Mouse (Mus musculus): ENCODE measurements around the gene Rapsn. TPM values are rescaled to one million over a fixed set of nuclear protein-coding genes. Genes with fewer than 3 reads are reported as not detected.
A peak's percentile ranks its signal among the peaks of the same experiment; 100 is the strongest.

Rapsn gene
- total and polyA plus RNA-seq, 3 experiments = 0.10 TPM; not detected in 2

DNA sequence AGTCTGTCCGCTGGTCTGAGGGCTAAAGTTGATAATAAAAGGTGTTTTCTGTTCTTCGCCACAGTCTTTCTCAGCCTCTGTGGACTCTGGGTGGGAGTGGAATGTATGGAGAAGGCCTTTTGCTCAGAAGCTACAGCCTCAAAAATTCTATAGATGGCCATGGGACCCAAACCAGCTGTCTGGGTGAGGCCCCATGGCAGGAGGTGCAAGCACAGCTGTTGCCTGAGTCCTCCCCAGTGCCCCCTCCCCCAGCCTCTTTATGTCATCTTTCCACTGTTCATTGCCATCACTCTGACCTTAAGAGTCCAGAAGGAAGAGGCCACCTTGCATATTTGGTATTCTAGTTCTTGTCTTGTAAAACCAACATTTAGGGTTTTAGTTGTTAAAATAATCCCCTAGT lies 24.0 kb downstream of the Rapsn start:
- Histone ChIP-seq H3K4me1 (ENCODE audit: control insufficient read depth in 1 of 2, insufficient read depth in 2 of 2, low read length in 2 of 2) (peaks cover 0 to 3% of the 10 kb centered on the region in 2 experiments; a peak in 1 of 4 replicates), H3K9me3 (replicated peaks; ENCODE audit: insufficient read depth, low read length) (no peaks in the 10 kb centered on the region), H3K27me3 (ENCODE audit: control insufficient read depth in 1 of 2, insufficient read depth in 2 of 2, low read length in 2 of 2) (no peaks in the 10 kb centered on the region), H3K36me3 (ENCODE audit: control insufficient read depth in 1 of 2, insufficient read depth in 2 of 2, low read length in 2 of 2) (peaks cover 2% of the 10 kb centered on the region in 2 experiments; a peak in 3 of 4 replicates), H3K9ac (ENCODE audit: control insufficient read depth, low read depth, low read length, poor library complexity, severe bottlenecking) (no peak overlapping the region), H3K4me3 (ENCODE audit: control insufficient read depth in 1 of 2, insufficient read depth in 1 of 2, low read depth in 2 of 2, low read length in 2 of 2) (no peak overlapping the region), H3K79me2 (ENCODE audit: control insufficient read depth, insufficient read depth, low read length, poor library complexity) (peaks cover 10% of the 10 kb centered on the region), H3K27ac (ENCODE audit: control insufficient read depth, low read depth, low read length) (no peak overlapping the region)
- TF ChIP-seq POLR2A (IDR thresholded peaks at IDR 0.05; ENCODE audit: control insufficient read depth in 1 of 2, insufficient read depth in 1 of 2, low read depth in 1 of 2, low read length in 2 of 2, poor library complexity in 1 of 2) (peak in 1 of 2 experiments; percentile 1; a peak in 1 of 4 replicates), HCFC1 (IDR thresholded peaks at IDR 0.05; ENCODE audit: low read depth, low read length) (no peak), TAL1 (IDR thresholded peaks at IDR 0.05; ENCODE audit: low read length) (no peak), RAD21 (IDR thresholded peaks at IDR 0.05; ENCODE audit: low read depth, low read length) (no peak), MAX (IDR thresholded peaks at IDR 0.05; ENCODE audit: low read length) (no peak), SMC3 (IDR thresholded peaks at IDR 0.05; ENCODE audit: low read depth, low read length) (no peak)
- no peak for DNase-seq (ENCODE audit: low read depth, low spot score)

GRCm38 (mm10) chr2:91060544-91061355 lies 25.3 kb downstream of the Rapsn start:
- Histone ChIP-seq H3K79me2 (ENCODE audit: control insufficient read depth, insufficient read depth, low read length, poor library complexity) (no peaks in the 10 kb centered on the region), H3K27me3 (ENCODE audit: control insufficient read depth in 1 of 2, insufficient read depth in 2 of 2, low read length in 2 of 2) (no peaks in the 10 kb centered on the region), H3K9ac (ENCODE audit: control insufficient read depth, low read depth, low read length, poor library complexity, severe bottlenecking) (no peak overlapping the region), H3K27ac (ENCODE audit: control insufficient read depth, low read depth, low read length) (no peak overlapping the region), H3K4me3 (ENCODE audit: control insufficient read depth in 1 of 2, insufficient read depth in 1 of 2, low read depth in 2 of 2, low read length in 2 of 2) (no peak overlapping the region), H3K36me3 (ENCODE audit: control insufficient read depth in 1 of 2, insufficient read depth in 2 of 2, low read length in 2 of 2) (peaks cover 0 to 2% of the 10 kb centered on the region in 2 experiments; a peak in 2 of 4 replicates), H3K4me1 (ENCODE audit: control insufficient read depth in 1 of 2, insufficient read depth in 2 of 2, low read length in 2 of 2) (no peaks in the 10 kb centered on the region; a peak in 1 of 4 replicates), H3K9me3 (replicated peaks; ENCODE audit: insufficient read depth, low read length) (no peaks in the 10 kb centered on the region)
- peak; percentile 45 for DNase-seq (ENCODE audit: low read depth, low spot score)
- TF ChIP-seq EP300 (IDR thresholded peaks at IDR 0.05; ENCODE audit: low read depth in 1 of 2, low read length in 2 of 2) = 0 out of 4 replicates have a peak, but pooled peaks of 1 of the 2 experiments have one; percentile 15
- TF ChIP-seq ZC3H11A (IDR thresholded peaks at IDR 0.05; ENCODE audit: low read depth, low read length) = 0 out of 2 replicates have a peak, but pooled peaks have one; percentile 18
- no peak for TF ChIP-seq E2F4 (IDR thresholded peaks at IDR 0.05; ENCODE audit: borderline replicate concordance, low read depth, low read length)
- peak; percentile 42; the same call in 1 of the 2 replicates for TF ChIP-seq USF1 (IDR thresholded peaks at IDR 0.05; ENCODE audit: low read depth, low read length)
- TF ChIP-seq HCFC1 (IDR thresholded peaks at IDR 0.05; ENCODE audit: low read depth, low read length) = no peak
- TF ChIP-seq USF2 (IDR thresholded peaks at IDR 0.05; ENCODE audit: borderline replicate concordance in 1 of 2, insufficient read depth in 1 of 2, low read depth in 1 of 2, low read length in 2 of 2) = no peak
- TF ChIP-seq ELF1 (IDR thresholded peaks at IDR 0.05; ENCODE audit: low read depth, low read length) = no peak
- TF ChIP-seq NRF1 (IDR thresholded peaks at IDR 0.05; ENCODE audit: insufficient read depth, low read depth, low read length, poor library complexity, severe bottlenecking) = no peak
- TF ChIP-seq POLR2AphosphoS5 (IDR thresholded peaks at IDR 0.05; ENCODE audit: borderline replicate concordance, low read depth, low read length) = no peak
- TF ChIP-seq MAX (IDR thresholded peaks at IDR 0.05; ENCODE audit: low read length) = no peak
- TF ChIP-seq NELFE (IDR thresholded peaks at IDR 0.05; ENCODE audit: low read depth, low read length) = no peak
- TF ChIP-seq MAZ (IDR thresholded peaks at IDR 0.05; ENCODE audit: low read depth, low read length) = no peak
- peak; percentile 60 for TF ChIP-seq TAL1 (IDR thresholded peaks at IDR 0.05; ENCODE audit: low read length)
- 0 out of 2 replicates have a peak, but pooled peaks have one; percentile 39 for TF ChIP-seq POLR2AphosphoS2 (IDR thresholded peaks at IDR 0.05; ENCODE audit: low read length)
- no peak for TF ChIP-seq CHD2 (IDR thresholded peaks at IDR 0.05; ENCODE audit: low read length)
- peak in 1 of 2 experiments; percentile 18; a peak in 1 of 4 replicates for TF ChIP-seq POLR2A (IDR thresholded peaks at IDR 0.05; ENCODE audit: control insufficient read depth in 1 of 2, insufficient read depth in 1 of 2, low read depth in 1 of 2, low read length in 2 of 2, poor library complexity in 1 of 2)
- TF ChIP-seq BHLHE40 (IDR thresholded peaks at IDR 0.05; ENCODE audit: borderline replicate concordance, low read depth, low read length) = no peak
- TF ChIP-seq TCF12 (IDR thresholded peaks at IDR 0.05; ENCODE audit: low read depth, low read length) = 0 out of 2 replicates have a peak, but pooled peaks have one; percentile 36
- TF ChIP-seq RCOR1 (IDR thresholded peaks at IDR 0.05; ENCODE audit: low read depth, low read length) = no peak
- no peak for TF ChIP-seq MYB (IDR thresholded peaks at IDR 0.05; ENCODE audit: low read depth, low read length)
- TF ChIP-seq TBP (IDR thresholded peaks at IDR 0.05; ENCODE audit: low read depth, low read length) = no peak
- TF ChIP-seq ZKSCAN1 (IDR thresholded peaks at IDR 0.05; ENCODE audit: low read depth, low read length) = no peak
- no peak for TF ChIP-seq MAFK (IDR thresholded peaks at IDR 0.05; ENCODE audit: borderline replicate concordance, low read depth, low read length)
- TF ChIP-seq MEF2A (IDR thresholded peaks at IDR 0.05; ENCODE audit: extremely low read depth, insufficient replicate concordance, low read depth, low read length, poor library complexity, severe bottlenecking) = no peak
- TF ChIP-seq CHD1 (IDR thresholded peaks at IDR 0.05; ENCODE audit: low read depth, low read length) = no peak
- no peak for TF ChIP-seq UBTF (IDR thresholded peaks at IDR 0.05; ENCODE audit: borderline replicate concordance, insufficient read depth, low read depth, low read length)

All from MEL (cell line).